Mouse (Mus musculus): ENCODE measurements around the gene Izumo1r. TPM values are rescaled to one million over a fixed set of nuclear protein-coding genes. Genes with fewer than 3 reads are reported as not detected.

Izumo1r gene
- polyA plus RNA-seq, 1 experiment from 2014 or later: not detected

GRCm38 (mm10) chr9:14904741-14905475, 1.2 kb upstream of the Izumo1r start:
- no peak overlapping the region for H3K9ac ChIP-seq (ENCODE audit: low read length)
- H3K4me1 ChIP-seq (ENCODE audit: control insufficient read depth in 2 of 2, insufficient read depth in 2 of 2, low read length in 2 of 2): peaks cover 23% of the 10 kb centered on the region in 2 experiments
- no peak for ATAC-seq (ENCODE audit: insufficient number of reproducible peaks, insufficient read depth, low FRiP score, low read depth)
- no peak overlapping the region for H3K27ac ChIP-seq (replicated peaks in 1 of 2; ENCODE audit: control insufficient read depth in 1 of 2, insufficient read depth in 1 of 2, low read depth in 2 of 2, low read length in 2 of 2)
- H3K4me2 ChIP-seq (ENCODE audit: low read length): 0 out of 2 replicates have a peak overlapping the region, but pooled peaks have one; percentile 6
- 19% methylated on average over 9 of the region's 9 CpGs for WGBS
- H3K27me3 ChIP-seq (ENCODE audit: control insufficient read depth, insufficient read depth, low read length): no peaks in the 10 kb centered on the region
- H3K36me3 ChIP-seq (ENCODE audit: control insufficient read depth, insufficient read depth, low read length): no peaks in the 10 kb centered on the region
- H3K4me3 ChIP-seq (ENCODE audit: control insufficient read depth in 1 of 2, insufficient read depth in 1 of 2, low read depth in 1 of 2, low read length in 2 of 2): no peak overlapping the region
- no peaks in the 10 kb centered on the region for H3K9me3 ChIP-seq (ENCODE audit: control insufficient read depth, low read length)

DNA sequence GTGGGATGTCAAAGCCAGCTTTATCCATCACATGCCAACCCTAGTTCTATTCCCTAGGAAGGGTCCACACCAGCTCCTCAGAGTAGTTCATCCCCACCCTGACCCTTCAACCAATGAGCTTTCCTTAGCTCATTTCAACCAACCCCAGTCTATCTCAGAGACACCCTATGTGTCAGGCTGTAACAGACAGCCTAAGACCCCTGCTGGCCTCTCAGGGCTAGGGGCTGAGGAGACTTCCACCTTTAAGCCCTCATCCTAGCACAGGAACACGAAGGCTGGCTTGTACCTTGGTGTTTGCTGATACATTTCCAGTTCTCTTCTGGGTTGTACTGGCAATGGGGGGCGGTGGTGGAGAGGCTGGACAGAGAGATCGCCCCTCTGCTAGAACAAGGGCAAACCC, 743 bp downstream of the Izumo1r start:
- H3K9me3 ChIP-seq (ENCODE audit: control insufficient read depth, low read length): no peaks in the 10 kb centered on the region
- peaks cover 21 to 22% of the 10 kb centered on the region in 2 experiments for H3K4me1 ChIP-seq (ENCODE audit: control insufficient read depth in 2 of 2, insufficient read depth in 2 of 2, low read length in 2 of 2)
- 79% methylated on average over 3 of the region's 3 CpGs for WGBS
- ATAC-seq (ENCODE audit: insufficient number of reproducible peaks, insufficient read depth, low FRiP score, low read depth): no peak
- no peak overlapping the region for H3K27ac ChIP-seq (replicated peaks in 1 of 2; ENCODE audit: control insufficient read depth in 1 of 2, insufficient read depth in 1 of 2, low read depth in 2 of 2, low read length in 2 of 2)
- H3K36me3 ChIP-seq (ENCODE audit: control insufficient read depth, insufficient read depth, low read length): no peaks in the 10 kb centered on the region
- no peak overlapping the region for H3K4me2 ChIP-seq (ENCODE audit: low read length)
- H3K4me3 ChIP-seq (ENCODE audit: control insufficient read depth in 1 of 2, insufficient read depth in 1 of 2, low read depth in 1 of 2, low read length in 2 of 2): no peak overlapping the region
- no peaks in the 10 kb centered on the region for H3K27me3 ChIP-seq (ENCODE audit: control insufficient read depth, insufficient read depth, low read length)
- H3K9ac ChIP-seq (ENCODE audit: low read length): no peak overlapping the region

DNA sequence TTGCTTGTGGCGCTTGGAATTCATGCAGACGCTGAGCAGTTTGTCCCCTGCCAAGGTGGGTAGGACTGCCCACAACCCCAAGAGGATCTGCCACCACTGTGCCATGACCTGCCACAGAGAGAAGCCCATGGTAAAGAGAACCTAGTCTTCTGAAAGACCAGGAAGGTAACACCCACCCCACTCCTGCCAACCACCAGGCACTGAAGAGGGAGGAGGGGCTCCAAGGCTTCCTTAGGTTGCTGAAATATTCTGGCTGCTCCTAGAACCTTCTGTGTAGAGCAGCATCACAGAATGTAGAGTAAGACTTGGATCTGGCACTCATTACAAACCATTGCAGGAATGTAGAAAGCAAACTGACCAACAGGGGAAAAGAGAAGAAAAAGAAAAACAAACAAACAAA, 1.3 kb downstream of the Izumo1r start:
- WGBS: 92% methylated on average over 2 of the region's 2 CpGs
- Histone ChIP-seq H3K9ac (ENCODE audit: low read length) (no peak overlapping the region), H3K27me3 (ENCODE audit: control insufficient read depth, insufficient read depth, low read length) (no peaks in the 10 kb centered on the region), H3K27ac (replicated peaks in 1 of 2; ENCODE audit: control insufficient read depth in 1 of 2, insufficient read depth in 1 of 2, low read depth in 2 of 2, low read length in 2 of 2) (no peak overlapping the region), H3K4me3 (ENCODE audit: control insufficient read depth in 1 of 2, insufficient read depth in 1 of 2, low read depth in 1 of 2, low read length in 2 of 2) (no peak overlapping the region), H3K36me3 (ENCODE audit: control insufficient read depth, insufficient read depth, low read length) (no peaks in the 10 kb centered on the region), H3K4me1 (ENCODE audit: control insufficient read depth in 2 of 2, insufficient read depth in 2 of 2, low read length in 2 of 2) (peaks cover 19 to 21% of the 10 kb centered on the region in 2 experiments), H3K9me3 (ENCODE audit: control insufficient read depth, low read length) (no peaks in the 10 kb centered on the region), H3K4me2 (ENCODE audit: low read length) (no peak overlapping the region)
- no peak for ATAC-seq (ENCODE audit: insufficient number of reproducible peaks, insufficient read depth, low FRiP score, low read depth)

DNA sequence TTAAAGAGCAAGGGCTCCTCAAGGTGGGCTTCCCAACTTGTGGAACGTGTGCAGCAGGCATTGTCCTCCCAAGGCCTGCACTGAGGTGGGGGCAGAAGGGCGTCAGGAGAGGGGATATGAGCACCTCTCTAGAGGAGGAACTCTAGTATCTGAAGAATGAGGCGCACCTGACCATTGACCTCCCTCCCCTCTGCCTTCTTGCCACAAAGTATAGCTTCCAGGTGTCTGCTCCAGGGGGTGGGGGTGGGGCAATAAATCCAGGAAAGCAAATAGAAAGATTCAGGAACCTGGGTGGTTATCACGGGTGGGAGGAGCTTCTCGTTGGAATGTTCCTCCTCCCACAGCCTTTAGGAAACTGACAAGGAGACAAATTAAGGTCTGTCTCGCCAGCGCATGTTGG, 2.0 kb downstream of the Izumo1r start:
- Histone ChIP-seq H3K9ac (ENCODE audit: low read length) (no peak overlapping the region), H3K4me3 (ENCODE audit: control insufficient read depth in 1 of 2, insufficient read depth in 1 of 2, low read depth in 1 of 2, low read length in 2 of 2) (no peak overlapping the region), H3K9me3 (ENCODE audit: control insufficient read depth, low read length) (no peaks in the 10 kb centered on the region), H3K4me2 (ENCODE audit: low read length) (no peak overlapping the region), H3K27ac (replicated peaks in 1 of 2; ENCODE audit: control insufficient read depth in 1 of 2, insufficient read depth in 1 of 2, low read depth in 2 of 2, low read length in 2 of 2) (no peak overlapping the region), H3K27me3 (ENCODE audit: control insufficient read depth, insufficient read depth, low read length) (no peaks in the 10 kb centered on the region), H3K4me1 (ENCODE audit: control insufficient read depth in 2 of 2, insufficient read depth in 2 of 2, low read length in 2 of 2) (peaks cover 19% of the 10 kb centered on the region in 2 experiments), H3K36me3 (ENCODE audit: control insufficient read depth, insufficient read depth, low read length) (no peaks in the 10 kb centered on the region)
- 52% methylated on average over 7 of the region's 7 CpGs for WGBS
- ATAC-seq (ENCODE audit: insufficient number of reproducible peaks, insufficient read depth, low FRiP score, low read depth): no peak

GRCm38 (mm10) chr9:14897102-14897501, 6.6 kb downstream of the Izumo1r start:
- H3K27ac ChIP-seq (replicated peaks in 1 of 2; ENCODE audit: control insufficient read depth in 1 of 2, insufficient read depth in 1 of 2, low read depth in 2 of 2, low read length in 2 of 2): no peak overlapping the region
- no peaks in the 10 kb centered on the region; a peak in 1 of 4 replicates for H3K4me1 ChIP-seq (ENCODE audit: control insufficient read depth in 2 of 2, insufficient read depth in 2 of 2, low read length in 2 of 2)
- no peak overlapping the region for H3K4me2 ChIP-seq (ENCODE audit: low read length)
- H3K27me3 ChIP-seq (ENCODE audit: control insufficient read depth, insufficient read depth, low read length): no peaks in the 10 kb centered on the region
- H3K9ac ChIP-seq (ENCODE audit: low read length): no peak overlapping the region
- H3K4me3 ChIP-seq (ENCODE audit: control insufficient read depth in 1 of 2, insufficient read depth in 1 of 2, low read depth in 1 of 2, low read length in 2 of 2): no peak overlapping the region
- WGBS: 63% methylated on average over 3 of the region's 3 CpGs
- H3K9me3 ChIP-seq (ENCODE audit: control insufficient read depth, low read length): no peaks in the 10 kb centered on the region
- H3K36me3 ChIP-seq (ENCODE audit: control insufficient read depth, insufficient read depth, low read length): no peaks in the 10 kb centered on the region
- no peak for ATAC-seq (ENCODE audit: insufficient number of reproducible peaks, insufficient read depth, low FRiP score, low read depth)

DNA sequence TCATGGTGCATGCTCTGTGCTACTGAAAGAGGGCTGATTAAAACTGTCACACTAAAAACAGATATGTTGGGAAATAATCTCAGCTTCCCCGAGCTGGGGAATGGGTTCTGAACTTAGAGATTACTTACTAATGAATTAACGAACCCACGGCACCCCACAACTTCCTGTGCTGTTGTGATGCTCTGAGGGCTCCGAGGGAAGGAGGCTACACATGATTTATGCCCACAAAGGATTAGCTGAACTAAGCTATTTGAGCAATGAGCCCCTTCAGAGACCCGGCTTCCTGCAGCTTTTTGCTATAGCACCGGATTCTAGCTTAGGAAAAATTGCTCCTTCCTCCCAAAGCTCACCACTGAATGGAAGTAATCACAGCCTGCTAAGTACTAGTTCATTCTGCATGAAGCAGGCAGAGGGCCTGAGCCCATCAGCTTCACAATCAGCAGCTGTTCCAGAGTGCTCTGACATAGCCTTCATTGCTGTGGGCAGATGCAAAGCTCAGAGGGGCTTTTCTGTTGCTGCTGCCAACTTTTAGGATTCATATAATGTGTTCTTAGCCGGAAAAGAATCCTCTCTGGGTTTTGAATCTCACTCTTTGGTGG, 8.4 kb downstream of the Izumo1r start:
- no peak overlapping the region for H3K27ac ChIP-seq (replicated peaks in 1 of 2; ENCODE audit: control insufficient read depth in 1 of 2, insufficient read depth in 1 of 2, low read depth in 2 of 2, low read length in 2 of 2)
- H3K4me3 ChIP-seq (ENCODE audit: control insufficient read depth in 1 of 2, insufficient read depth in 1 of 2, low read depth in 1 of 2, low read length in 2 of 2): no peak overlapping the region
- no peaks in the 10 kb centered on the region for H3K9me3 ChIP-seq (ENCODE audit: control insufficient read depth, low read length)
- H3K36me3 ChIP-seq (ENCODE audit: control insufficient read depth, insufficient read depth, low read length): no peaks in the 10 kb centered on the region
- no peaks in the 10 kb centered on the region; a peak in 1 of 4 replicates for H3K4me1 ChIP-seq (ENCODE audit: control insufficient read depth in 2 of 2, insufficient read depth in 2 of 2, low read length in 2 of 2)
- no peak for ATAC-seq (ENCODE audit: insufficient number of reproducible peaks, insufficient read depth, low FRiP score, low read depth)
- WGBS: 78% methylated on average over 7 of the region's 7 CpGs
- H3K27me3 ChIP-seq (ENCODE audit: control insufficient read depth, insufficient read depth, low read length): no peaks in the 10 kb centered on the region
- no peak overlapping the region for H3K9ac ChIP-seq (ENCODE audit: low read length)
- no peak overlapping the region for H3K4me2 ChIP-seq (ENCODE audit: low read length)

GRCm38 (mm10) chr9:14894628-14895027, 9.1 kb downstream of the Izumo1r start:
- Histone ChIP-seq H3K4me2 (ENCODE audit: low read length) (no peak overlapping the region), H3K27ac (replicated peaks in 1 of 2; ENCODE audit: control insufficient read depth in 1 of 2, insufficient read depth in 1 of 2, low read depth in 2 of 2, low read length in 2 of 2) (no peak overlapping the region), H3K4me3 (ENCODE audit: control insufficient read depth in 1 of 2, insufficient read depth in 1 of 2, low read depth in 1 of 2, low read length in 2 of 2) (no peak overlapping the region), H3K4me1 (ENCODE audit: control insufficient read depth in 2 of 2, insufficient read depth in 2 of 2, low read length in 2 of 2) (no peaks in the 10 kb centered on the region; a peak in 1 of 4 replicates), H3K9ac (ENCODE audit: low read length) (no peak overlapping the region), H3K9me3 (ENCODE audit: control insufficient read depth, low read length) (no peaks in the 10 kb centered on the region), H3K27me3 (ENCODE audit: control insufficient read depth, insufficient read depth, low read length) (no peaks in the 10 kb centered on the region), H3K36me3 (ENCODE audit: control insufficient read depth, insufficient read depth, low read length) (no peaks in the 10 kb centered on the region)
- 74% methylated on average over 3 of the region's 3 CpGs for WGBS
- ATAC-seq (ENCODE audit: insufficient number of reproducible peaks, insufficient read depth, low FRiP score, low read depth): no peak

Data from heart, embryonic 14.5 days (tissue).